ENCODE assay signal across 8 mouse cellular contexts in the genomic region with DNA sequence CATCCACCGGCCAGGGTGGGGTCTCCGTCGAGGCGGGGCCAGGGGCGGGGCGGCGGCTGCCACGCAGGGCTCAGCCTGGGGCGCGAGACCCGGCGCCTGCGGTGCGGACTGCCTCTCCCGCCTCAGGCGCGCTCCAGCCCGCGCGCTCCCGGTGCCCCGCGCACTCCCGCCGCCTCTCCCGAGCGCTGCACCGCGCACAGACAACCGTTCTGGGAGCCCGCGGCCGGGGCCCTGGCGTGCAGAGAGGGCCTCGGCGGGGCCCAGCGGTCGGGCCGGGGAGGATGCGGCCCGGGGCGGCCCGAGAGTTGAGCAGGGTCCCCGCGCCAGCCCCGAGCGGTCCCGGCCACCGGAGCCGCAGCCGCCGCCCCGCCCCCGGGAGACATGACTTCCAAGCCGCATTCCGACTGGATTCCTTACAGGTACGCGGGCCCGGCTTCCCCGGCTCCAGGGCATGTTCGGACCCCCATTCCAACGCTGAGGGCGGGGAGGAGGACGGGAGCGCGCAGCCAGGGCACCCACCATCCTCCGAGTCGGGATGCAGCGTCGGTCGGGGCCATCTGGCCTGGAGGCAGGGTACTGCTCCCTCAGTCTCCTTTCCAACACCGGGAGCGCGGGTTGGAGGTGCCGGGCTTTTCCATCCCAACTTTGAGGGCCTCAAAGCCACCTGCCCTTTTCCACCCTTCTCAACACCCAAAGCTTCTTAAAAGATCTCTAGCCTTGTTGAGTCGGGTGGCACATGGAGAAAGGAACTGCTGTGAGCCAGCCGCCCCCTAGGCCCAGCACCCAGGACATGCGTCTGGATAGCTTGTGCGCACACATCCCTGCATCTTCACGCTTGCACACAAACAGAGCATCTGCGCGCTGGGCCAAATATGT.
DNase-seq lines count a peak whose midpoint lies in the region; ATAC-seq and TF ChIP-seq lines count a peak whose summit lies in the region.

No protein-coding gene starts in this region.

- WGBS in heart, embryonic 16.5 days, result 2% methylated on average over 79 of the region's 82 CpGs
- WGBS in intestine, embryonic 15.5 days, result 3% methylated on average over 58 of the region's 82 CpGs
- WGBS in midbrain, embryonic 16.5 days, result under 1% methylated on average over 63 of the region's 82 CpGs
- 7% methylated on average over 82 of the region's 82 CpGs for WGBS in thymus, adult 2 months

- no peak for ATAC-seq in heart, embryonic 16.5 days (replicated peaks; ENCODE audit: extremely low read depth, insufficient read depth, low FRiP score)
- ATAC-seq in intestine, embryonic 15.5 days, result peak; percentile 79
- ATAC-seq in midbrain, embryonic 16.5 days, result peak; percentile 72

- no peak overlapping the region for H3K27ac ChIP-seq in heart, embryonic 16.5 days (ENCODE audit: low read length)
- H3K27ac ChIP-seq in intestine, embryonic 15.5 days, result no peak overlapping the region
- peak overlapping the region; percentile 93 for H3K27ac ChIP-seq in midbrain, embryonic 16.5 days (ENCODE audit: low read length)
- H3K27ac ChIP-seq in thymus, adult 2 months (ENCODE audit: control insufficient read depth, insufficient read depth, low read length), result no peak overlapping the region

- TF ChIP-seq CTCF in thymus, adult 2 months (IDR thresholded peaks at IDR 0.05; ENCODE audit: borderline replicate concordance, control insufficient read depth, extremely low read depth, insufficient read depth, low read length, poor library complexity), result no peak

- no peaks in the 10 kb centered on the region for H3K9me3 ChIP-seq in heart, embryonic 16.5 days (replicated peaks; ENCODE audit: control insufficient read depth, low read length)
- H3K9me3 ChIP-seq in intestine, embryonic 15.5 days, result no peaks in the 10 kb centered on the region
- H3K9me3 ChIP-seq in midbrain, embryonic 16.5 days (replicated peaks; ENCODE audit: control insufficient read depth, low read length, poor library complexity, severe bottlenecking), result no peaks in the 10 kb centered on the region

- peak overlapping the region; percentile 55 for H3K9ac ChIP-seq in heart, embryonic 16.5 days (ENCODE audit: low read length)
- H3K9ac ChIP-seq in intestine, embryonic 15.5 days, result peak overlapping the region; percentile 47
- peak overlapping the region; percentile 90 for H3K9ac ChIP-seq in midbrain, embryonic 16.5 days (ENCODE audit: low read depth, low read length)

- H3K4me1 ChIP-seq in heart, embryonic 16.5 days (ENCODE audit: control insufficient read depth, insufficient read depth, low read length), result no peaks in the 10 kb centered on the region
- H3K4me1 ChIP-seq in intestine, embryonic 15.5 days (replicated peaks), result peaks cover 10% of the 10 kb centered on the region; the same call in 1 of the 2 replicates
- H3K4me1 ChIP-seq in midbrain, embryonic 16.5 days (ENCODE audit: control insufficient read depth, insufficient read depth, low read length), result peaks cover 36% of the 10 kb centered on the region
- no peaks in the 10 kb centered on the region for H3K4me1 ChIP-seq in thymus, adult 2 months (replicated peaks; ENCODE audit: control insufficient read depth, insufficient read depth, low read length)

- TF ChIP-seq POLR2A in thymus, adult 2 months (IDR thresholded peaks at IDR 0.05; ENCODE audit: control insufficient read depth, extremely low read depth, insufficient read depth, low read length, poor library complexity), result no peak

- H3K4me2 ChIP-seq in heart, embryonic 16.5 days (ENCODE audit: low read depth, low read length), result peak overlapping the region; percentile 77
- peak overlapping the region; percentile 95 for H3K4me2 ChIP-seq in intestine, embryonic 15.5 days (replicated peaks)
- peak overlapping the region; percentile 83 for H3K4me2 ChIP-seq in midbrain, embryonic 16.5 days (ENCODE audit: low read length)

- peak overlapping the region; percentile 58 for H3K4me3 ChIP-seq in heart, embryonic 16.5 days (ENCODE audit: low read length)
- peak overlapping the region; percentile 61 for H3K4me3 ChIP-seq in intestine, embryonic 15.5 days (replicated peaks)
- H3K4me3 ChIP-seq in midbrain, embryonic 16.5 days (ENCODE audit: low read depth, low read length), result peak overlapping the region; percentile 79
- H3K4me3 ChIP-seq in thymus, adult 2 months (ENCODE audit: control insufficient read depth, insufficient read depth, low read length), result no peak overlapping the region

- no peaks in the 10 kb centered on the region for H3K36me3 ChIP-seq in heart, embryonic 16.5 days (ENCODE audit: control insufficient read depth, insufficient read depth)
- no peaks in the 10 kb centered on the region for H3K36me3 ChIP-seq in intestine, embryonic 15.5 days
- no peaks in the 10 kb centered on the region for H3K36me3 ChIP-seq in midbrain, embryonic 16.5 days (ENCODE audit: control insufficient read depth, insufficient read depth, low read length)
- no peaks in the 10 kb centered on the region for H3K36me3 ChIP-seq in thymus, adult 2 months (ENCODE audit: control insufficient read depth, insufficient read depth, low read length)

- peaks cover 44% of the 10 kb centered on the region for H3K27me3 ChIP-seq in heart, embryonic 16.5 days (ENCODE audit: control insufficient read depth, insufficient read depth, low read length)
- H3K27me3 ChIP-seq in intestine, embryonic 15.5 days (replicated peaks), result peaks cover 32% of the 10 kb centered on the region
- no peaks in the 10 kb centered on the region for H3K27me3 ChIP-seq in midbrain, embryonic 16.5 days (ENCODE audit: control insufficient read depth, insufficient read depth, low read depth, low read length)
- peaks cover 2% of the 10 kb centered on the region for H3K27me3 ChIP-seq in thymus, adult 2 months (ENCODE audit: control insufficient read depth, insufficient read depth, low read length)

- no peak for DNase-seq in heart, adult 8-10 months (ENCODE audit: low spot score)
- DNase-seq in ZHBTc4 (ENCODE audit: low read depth, low spot score), result peak; percentile 63
- DNase-seq in embryo, embryonic 9.5 days (ENCODE audit: extremely low spot score), result peak; percentile 52
- DNase-seq in thymus, adult 2 months, result no peak
- DNase-seq in spleen, postnatal 10 days (ENCODE audit: low spot score in 2 of 2), result no peak

Comparison
In these comparisons a context has a peak if more than half of its experiments do, and no peak if none do; other contexts are left out.
1. DNase-seq: peak in ZHBTc4 (single experiment) and embryo, embryonic 9.5 days (single experiment); none in heart, adult 8-10 months (single experiment), thymus, adult 2 months (single experiment) and spleen, postnatal 10 days (0 of 2).
2. Peak in every context shown above with its lines, with median percentiles within 50 percentile points of each other: H3K4me2 ChIP-seq and H3K9ac ChIP-seq.